Mouse (Mus musculus) cortical plate, adult 2 months (tissue): Measurements from ENCODE around the gene Npr1.

Source experiments
- CTCF ChIP-seq: fragments of 200-500 bp; IDR thresholded peaks from 2 replicates; pipeline ENCODE4 v1.5.1; 2011; ENCODE audit warnings: mild to moderate bottlenecking, control low read depth, low read length; ENCODE audit not compliant: insufficient read depth; ENCODE audit errors: extremely low read depth
- POLR2A ChIP-seq: fragments of 200-500 bp; IDR thresholded peaks from 2 replicates; pipeline ENCODE4 v1.6.1; 2011; ENCODE audit warnings: mild to moderate bottlenecking, low read length, control low read depth; ENCODE audit not compliant: insufficient read depth; ENCODE audit errors: extremely low read depth

GRCm38 (mm10) chr3:90443977-90444376 is 21.7 kb downstream of the Npr1 start:
- no peak for TF ChIP-seq CTCF
- no peak for TF ChIP-seq POLR2A
